Mouse (Mus musculus): ENCODE results near the gene Srrm3.

Srrm3 gene

DNA sequence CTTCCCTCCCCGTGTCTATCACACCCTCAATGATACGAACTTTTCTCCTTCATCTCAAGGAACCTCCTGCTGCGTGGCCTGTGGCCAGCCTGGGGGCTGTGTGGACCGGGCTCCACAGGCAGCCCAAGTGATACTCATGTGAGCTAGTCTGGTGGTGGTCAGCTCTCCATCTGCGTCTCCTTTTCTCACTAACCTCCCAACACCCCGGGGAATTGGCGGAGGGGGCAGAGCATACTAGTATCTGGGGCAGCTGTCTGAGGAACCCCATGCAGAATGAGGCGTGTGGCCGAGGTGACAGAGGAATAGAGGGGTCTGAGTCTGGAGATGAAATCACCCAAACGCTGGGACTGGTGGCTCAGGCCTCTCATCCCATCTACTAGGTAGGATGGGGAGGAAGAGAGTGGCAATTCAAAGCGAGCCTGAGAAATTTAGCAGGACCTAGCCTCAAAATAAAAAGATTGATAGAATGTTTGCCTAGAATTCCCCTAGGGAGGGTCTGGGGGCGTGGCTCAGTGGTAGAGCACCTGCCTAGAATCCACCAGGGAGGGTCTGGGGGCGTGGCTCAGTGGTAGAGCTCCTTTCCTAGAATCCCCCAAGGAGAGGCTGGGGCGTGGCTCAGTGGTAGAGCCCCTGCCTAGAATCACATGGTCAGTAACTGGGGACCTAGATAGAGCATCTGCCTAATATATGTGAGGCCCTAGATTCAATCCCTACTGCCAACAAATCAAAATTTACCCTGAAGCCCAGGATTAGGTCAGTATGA, 63.2 kb downstream of the Srrm3 start:
- DNase-seq (ENCODE audit: low read depth, low spot score), result no peak

DNA sequence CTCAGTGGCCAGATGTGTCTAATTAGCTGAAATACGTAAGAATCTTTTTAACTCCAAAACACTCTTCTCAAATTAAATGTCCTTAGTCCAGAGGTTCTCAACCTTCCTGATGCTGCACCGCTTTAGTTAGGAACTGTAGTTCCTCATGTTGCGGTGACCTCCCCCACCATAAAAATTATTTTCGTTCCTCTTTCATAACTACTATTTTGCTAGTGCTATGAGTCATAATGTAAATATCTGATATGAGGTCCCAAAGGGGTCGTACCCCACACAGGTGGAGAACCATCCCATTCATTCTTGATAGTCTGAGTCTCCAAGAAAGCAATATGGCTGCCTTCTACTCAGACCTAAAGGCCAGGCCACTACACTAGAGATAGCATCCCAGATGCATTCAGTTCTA, 63.8 kb downstream of the Srrm3 start:
- DNase-seq (ENCODE audit: low read depth, low spot score), result no peak

DNA sequence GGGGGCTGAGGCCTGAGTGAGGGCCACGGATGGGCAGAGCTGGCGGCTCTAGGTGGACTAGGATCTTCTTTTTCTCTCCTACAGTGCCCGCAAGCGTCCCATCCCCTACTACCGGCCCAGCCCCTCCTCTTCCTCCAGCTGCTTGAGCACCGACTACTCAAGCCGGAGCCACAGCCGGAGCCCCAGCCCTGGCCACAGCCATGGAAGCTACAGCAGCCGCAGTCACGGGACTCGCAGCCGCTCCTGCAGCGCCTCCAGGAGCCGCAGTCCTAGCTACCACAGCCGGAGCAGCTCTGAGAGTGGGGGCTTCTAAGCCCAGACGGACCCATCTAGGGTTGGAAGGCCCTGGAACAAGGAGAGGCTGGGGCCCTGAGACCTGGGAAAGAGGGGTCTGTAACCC, 66.3 kb downstream of the Srrm3 start:
- no peak for DNase-seq (ENCODE audit: low read depth, low spot score)

DNA sequence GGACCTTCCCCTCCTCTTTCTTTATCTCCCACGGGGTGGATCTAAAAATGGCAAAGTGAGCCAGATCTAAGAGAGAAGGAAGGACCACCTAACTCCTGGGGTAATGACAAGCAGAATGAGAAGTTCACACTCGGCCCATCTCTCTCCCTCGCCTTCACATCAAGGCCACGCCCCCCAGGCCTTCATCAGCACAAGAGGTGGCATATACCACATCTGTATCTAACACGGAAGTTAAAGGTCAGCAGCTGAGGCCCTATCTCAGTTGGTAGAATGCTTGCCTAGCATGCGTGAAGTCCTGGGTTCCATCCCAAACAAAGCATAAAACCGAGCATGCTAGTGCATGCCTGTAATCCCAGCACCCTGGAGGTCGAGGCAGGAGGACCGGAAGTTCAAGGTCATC, 67.1 kb downstream of the Srrm3 start:
- no peak for DNase-seq (ENCODE audit: low read depth, low spot score)

DNA sequence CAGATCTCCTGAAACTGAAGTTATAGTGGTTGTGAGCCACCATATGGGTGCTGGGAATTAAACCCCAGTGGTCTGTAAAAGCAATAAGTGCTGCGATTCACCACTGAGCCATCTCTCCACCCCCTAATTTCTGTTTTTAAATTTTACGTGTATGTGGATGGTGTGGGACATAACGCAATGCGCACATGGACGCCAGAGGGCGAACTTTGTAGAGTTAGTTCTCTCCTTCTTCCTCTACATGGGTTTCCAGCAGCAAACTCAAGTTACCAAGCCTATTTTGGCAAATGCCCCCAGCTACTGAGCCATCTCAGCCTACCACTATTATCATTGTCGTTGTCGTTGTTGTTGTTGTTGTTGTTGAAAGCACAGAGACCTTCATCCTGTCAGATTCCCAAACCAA, 70.5 kb downstream of the Srrm3 start:
- DNase-seq (ENCODE audit: low read depth, low spot score), result peak; percentile 73

DNA sequence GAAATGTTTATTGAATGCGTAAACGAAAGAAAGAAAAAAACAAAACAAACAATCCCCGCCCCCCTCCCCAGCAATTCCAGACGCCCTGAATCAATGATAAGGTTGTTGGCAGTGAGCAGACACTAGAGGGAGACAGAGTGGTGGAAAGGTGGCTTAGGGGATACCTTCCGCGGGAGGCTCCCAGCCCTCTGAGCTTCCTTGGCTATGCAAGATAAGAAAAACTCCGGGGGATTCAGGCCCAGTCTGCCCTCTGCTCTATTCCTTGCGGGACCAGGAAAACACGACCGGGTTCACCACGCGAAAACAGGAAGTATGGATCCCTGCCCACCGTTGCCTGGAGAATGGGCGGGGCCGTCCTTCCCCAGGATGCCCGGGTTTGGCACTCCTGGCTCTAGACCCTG, 71.1 kb downstream of the Srrm3 start:
- DNase-seq (ENCODE audit: low read depth, low spot score), result peak; percentile 86

DNA sequence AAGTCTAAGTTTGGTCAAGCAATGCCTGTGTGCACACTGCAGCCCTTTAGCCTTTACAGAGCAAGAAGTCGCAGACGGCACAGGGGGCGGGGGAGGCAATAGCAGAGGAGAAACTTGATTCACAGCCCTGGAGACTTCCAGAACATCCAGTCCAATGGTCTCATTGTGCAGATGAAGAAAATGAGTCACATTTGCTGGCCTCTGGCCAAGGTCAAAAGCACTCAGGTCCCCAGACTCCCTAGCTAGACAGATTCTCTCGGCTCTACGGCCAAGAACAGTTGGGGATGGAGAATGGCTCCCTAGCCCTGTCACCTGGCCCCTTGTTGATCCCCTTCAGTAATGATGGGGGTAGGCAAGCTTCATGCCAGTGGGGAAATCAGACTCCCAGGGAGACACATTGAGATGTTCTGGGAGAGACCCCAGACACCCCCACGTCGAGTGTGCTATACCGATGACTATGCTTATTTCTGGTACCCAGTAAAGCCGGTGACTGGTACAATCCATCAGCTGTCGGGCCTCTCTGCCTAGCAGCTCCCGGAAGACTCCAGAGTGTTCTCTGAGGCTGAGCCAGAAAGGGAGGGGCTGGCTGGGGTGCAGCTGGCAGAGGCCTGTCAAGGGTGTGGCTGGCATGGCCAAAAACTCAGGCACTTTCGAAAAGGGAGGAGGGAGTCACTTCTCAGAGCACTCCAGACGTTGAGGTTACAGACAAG, 72.9 kb downstream of the Srrm3 start:
- DNase-seq (ENCODE audit: low read depth, low spot score), result no peak

DNA sequence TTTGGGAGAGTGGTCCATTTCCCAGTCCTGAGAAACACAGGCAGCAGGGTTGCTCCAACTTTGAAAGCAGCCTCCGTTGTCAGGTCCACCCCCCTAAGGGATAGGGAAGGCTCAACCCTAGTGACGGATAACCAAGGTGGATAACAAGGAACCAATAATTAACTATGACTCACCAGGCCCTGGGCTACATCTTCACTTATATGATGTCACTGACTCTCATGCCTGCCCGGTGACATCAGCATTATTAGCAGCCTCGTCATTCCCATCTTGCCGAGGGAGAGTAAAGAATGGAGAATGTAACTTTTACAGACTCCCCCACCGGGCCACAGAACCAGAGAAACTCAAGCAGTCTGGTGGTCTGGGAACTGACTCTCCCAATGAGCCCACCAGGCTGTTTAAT, 78.0 kb downstream of the Srrm3 start:
- no peak for DNase-seq (ENCODE audit: low read depth, low spot score)

DNA sequence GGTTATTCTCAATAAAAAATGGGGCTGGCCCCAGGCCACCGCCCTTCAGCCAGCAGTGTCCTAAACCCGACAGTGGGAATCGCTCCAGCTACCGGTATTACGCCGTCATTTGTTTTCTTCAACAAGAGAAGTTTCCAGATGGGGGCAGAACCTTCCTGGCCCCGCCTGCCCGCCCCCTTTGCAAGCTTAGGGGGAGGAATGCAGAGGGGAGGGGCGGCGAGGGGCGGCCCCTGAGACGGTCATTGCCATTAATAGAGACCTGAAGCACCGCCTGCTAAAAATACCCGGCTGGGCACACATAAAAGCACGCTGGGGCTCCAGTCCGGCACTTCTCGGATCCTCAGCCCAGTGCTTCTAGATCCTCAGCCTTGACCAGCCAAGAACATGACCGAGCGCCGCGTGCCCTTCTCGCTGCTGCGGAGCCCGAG, 81.0 kb downstream of the Srrm3 start, which contains the start of gene Hspb1:
Gene Hspb1, plus strand, starts transcription at position 245 of the 428 bp plus-strand sequence.
- peak; percentile 93 for DNase-seq (ENCODE audit: low read depth, low spot score)

DNA sequence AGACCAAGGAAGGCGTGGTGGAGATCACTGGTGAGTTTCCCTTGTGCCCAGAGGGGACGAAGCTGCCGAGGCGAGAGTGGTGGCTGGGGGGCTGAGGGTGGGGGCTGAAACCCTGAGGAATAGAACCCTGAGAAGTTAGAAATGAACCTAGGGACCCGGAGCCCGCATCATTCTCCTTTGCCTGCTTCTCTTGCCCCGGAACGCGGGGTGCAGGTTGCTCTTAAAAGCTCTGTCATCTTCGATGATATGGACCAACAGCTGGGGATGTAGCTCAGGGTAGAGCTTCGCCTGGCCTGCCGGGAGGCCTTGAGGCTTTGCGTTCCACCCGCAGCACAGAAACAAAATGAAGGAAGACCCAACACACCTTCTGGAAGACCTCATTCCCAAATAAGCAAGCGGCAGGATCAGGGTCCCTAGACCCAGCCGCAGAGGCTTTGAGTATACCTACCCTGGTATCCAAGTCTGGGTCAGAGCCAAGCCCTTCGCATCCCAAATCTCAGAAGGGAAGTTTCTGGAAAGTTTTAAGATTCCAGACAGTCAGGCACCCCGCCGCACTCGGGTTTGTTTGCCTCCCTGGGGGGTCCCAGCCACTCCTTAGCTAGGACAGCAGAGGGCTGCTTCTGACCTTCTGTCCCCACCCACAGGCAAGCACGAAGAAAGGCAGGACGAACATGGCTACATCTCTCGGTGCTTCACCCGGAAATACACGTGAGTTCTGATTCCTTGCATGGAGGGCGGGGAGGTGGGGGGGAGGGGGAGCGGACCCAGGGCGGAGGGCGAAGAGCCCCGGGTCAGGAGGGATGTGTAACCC, 81.9 kb downstream of the Srrm3 start:
- DNase-seq (ENCODE audit: low read depth, low spot score), result peak; percentile 94

DNA sequence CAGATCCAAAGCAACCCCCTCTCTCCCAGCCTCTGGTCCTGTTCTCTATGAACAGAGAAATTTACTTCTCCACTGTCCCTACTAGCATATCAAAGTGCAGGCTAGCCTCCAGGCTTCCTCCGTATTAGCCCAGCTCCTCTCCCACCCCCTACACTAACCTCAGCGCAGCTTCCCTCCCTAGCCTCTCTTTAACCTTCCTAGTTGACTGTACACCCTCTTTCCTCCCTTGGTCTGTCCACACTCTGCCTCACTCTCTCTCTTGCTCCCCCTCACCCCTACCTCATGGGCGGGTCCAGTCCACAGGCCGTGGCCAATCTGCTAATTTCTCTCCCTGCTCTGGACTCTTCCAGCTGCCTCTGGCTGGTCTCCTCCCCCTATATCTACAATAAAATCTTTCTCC, 83.6 kb downstream of the Srrm3 start:
- peak; percentile 60 for DNase-seq (ENCODE audit: low read depth, low spot score)

DNA sequence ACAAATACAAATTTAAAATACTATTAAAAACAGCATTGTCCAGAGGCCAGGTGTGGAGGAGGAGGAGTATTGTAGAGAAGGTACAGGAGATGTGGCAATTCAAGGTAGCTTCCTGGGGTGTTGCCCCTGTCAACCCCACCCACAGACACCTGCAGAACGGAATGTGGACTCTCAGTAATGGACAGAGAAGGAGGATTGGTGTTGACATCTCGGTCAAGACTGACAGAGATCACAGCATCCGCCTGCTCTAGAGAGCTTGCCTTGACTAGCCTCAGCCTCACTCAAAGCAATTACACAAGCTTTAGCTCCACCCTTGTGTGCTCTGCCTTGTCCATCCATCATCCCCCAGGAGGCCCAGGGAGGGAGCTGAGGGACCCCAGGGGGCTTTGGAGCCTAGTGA, 84.2 kb downstream of the Srrm3 start:
- DNase-seq (ENCODE audit: low read depth, low spot score), result peak; percentile 57

DNA sequence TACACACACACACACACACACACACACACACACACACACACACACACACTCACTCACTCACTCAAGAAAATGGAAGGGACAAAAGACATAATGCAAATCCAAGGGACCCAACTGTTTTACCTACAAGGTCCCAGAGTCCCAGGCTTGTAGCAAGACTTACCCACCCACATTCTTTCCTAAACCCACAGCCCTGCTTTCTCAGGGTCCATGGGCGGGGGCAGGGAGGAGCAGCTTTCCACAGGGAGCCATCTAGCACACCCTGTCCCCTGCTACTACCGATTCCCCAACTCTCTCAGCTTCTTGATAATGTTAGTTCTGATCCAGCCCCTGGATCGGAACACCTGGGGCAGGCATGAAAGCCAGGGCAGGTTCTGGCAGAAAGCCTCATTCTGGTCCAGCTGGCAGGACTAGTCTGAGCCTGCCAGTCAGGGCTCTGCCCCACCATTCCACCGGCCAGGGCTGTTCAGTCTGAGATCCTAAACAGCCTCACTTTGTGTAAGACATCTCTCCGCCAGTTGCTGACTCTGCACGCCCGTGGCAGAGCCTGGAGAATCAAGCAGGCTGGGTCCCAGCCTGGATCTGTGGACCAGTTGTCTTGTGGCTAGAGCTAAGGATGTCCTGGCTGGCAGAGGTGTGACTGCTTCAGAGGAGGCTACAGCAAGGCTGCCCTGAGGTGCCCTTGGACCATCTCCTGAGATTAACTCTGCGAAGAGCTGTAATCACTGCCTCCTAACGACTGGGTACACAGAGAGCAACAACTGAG, 86.1 kb downstream of the Srrm3 start:
- no peak for DNase-seq (ENCODE audit: low read depth, low spot score)

DNA sequence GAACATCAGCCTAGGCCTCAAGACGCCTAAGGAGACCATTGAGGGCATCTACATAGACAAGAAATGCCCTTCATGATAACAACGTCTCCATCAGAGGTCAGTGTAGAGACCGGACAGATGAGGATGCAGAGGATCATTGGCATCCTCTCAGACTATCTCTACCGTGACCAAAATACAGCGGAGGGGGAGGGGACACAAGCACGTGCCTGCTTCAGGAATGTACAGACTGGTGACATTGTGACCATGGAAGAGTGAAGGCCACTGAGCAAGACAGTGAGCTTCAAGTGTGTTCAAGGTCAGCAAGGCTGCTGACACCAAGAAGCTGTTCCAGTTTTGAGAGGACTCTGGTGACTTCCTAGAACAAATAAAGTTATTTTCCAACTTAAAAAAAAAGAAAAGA, 88.3 kb downstream of the Srrm3 start:
- DNase-seq (ENCODE audit: low read depth, low spot score), result no peak

DNA sequence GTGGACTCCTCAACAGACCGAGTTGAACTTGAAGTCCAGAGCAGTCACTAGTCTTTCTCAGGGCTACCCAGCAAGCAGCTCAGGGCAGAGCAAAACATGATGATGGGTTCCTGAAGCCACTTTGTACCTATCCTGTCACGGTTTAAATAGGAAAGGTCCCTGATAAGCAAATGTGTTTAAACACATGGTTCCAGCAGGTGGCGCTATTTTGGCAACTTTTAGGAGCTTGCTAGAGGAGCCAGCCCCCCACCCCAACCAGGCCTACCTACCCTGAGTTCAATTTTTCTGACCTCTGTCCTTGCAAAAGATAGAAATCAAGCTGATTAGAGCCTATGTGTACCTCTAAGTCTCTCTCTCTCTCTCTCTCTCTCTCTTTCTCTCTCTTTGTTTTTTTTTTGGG, 91.3 kb downstream of the Srrm3 start:
- DNase-seq (ENCODE audit: low read depth, low spot score), result peak; percentile 91

DNA sequence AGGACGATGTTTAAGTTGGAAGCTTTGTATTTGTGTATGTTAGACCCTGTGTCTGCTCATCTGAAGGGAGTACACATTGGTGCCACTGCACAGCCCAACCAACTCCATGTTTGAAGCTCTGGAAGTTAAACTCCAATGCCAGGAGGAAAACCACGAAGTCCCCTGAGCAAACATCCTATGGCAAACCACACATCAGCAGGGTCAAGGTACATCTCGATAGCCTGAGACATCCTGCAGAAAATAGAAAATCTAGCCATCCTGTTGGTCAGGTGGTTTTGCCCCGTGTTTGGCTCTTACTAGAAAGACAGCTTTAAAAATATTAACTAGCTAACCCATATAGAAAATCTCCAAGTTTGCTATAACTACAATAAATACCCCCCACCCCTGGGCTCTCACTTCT, 92.3 kb downstream of the Srrm3 start:
- DNase-seq (ENCODE audit: low read depth, low spot score), result no peak

DNA sequence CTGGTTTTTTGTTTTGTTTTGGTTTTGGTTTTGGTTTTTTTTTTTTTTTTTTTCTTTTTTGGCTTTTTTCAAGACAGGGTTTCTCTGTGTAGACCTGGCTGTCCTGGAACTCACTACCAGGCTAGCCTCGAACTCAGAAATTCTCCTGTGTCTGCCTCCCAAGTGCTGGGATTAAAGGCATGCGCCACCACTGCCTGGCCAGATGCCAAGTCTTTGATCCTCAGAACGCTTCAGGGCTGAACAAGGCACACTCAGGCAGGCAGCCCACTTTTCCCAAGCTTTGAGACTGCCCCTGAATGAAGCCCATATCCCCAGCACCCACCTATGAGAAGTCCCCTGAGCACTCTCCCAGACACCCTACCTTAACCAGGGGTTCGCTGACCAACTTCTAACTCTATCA, 93.1 kb downstream of the Srrm3 start:
- no peak for DNase-seq (ENCODE audit: low read depth, low spot score)

DNA sequence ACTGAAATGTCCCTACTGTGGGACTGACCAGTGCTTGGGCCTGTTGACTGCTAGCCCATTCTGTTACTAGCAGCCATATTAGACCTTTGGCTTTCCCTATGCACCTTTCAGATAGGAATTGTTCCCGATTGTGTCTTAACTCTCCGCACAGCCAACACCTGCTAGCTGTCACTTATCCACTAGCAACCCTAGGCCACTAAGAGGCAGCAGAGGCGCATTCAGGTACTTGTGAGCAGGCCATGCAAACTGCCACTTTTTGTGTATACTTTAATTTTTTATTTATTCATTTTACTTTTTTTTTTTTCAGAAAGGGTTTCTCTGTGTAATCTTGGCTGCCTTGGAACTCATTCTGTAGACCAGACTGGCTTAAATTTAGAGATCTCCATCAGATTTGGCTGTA, 94.0 kb downstream of the Srrm3 start:
- DNase-seq (ENCODE audit: low read depth, low spot score), result no peak

DNA sequence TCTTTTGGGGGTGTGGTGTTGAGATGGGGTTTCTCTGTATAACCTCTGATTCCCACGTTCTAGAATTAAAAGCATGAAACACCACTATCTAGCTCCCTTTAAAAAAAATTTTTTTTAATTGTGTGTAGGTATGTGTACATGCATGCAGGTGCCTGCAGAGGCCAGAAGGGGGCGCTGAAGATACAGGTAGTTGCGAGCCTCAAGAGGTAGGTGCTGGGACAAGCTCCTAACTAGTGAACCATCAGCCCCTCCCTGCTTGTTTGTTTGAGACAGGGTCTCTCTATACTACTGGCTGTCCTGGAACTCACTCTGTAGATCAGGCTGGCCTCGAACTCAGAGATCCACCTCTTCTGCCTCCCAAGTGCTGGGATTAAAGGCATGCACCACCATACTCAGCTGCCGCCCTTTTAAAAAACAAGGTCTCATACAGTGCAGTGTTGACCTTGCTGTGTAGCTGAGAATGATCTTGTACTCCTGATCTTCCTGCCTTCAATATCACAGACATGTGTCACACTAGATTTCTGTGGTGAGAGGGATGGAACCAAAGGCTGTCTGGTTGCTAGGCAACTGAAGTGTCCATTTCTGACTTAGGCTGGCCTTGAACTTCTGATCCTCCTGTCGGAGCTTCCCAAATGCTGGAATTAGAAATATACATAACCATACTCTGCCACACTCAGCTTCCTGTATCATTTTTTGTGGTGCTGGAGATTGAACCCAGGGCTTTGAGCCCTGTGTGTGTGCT, 94.8 kb downstream of the Srrm3 start:
- peak; percentile 91 for DNase-seq (ENCODE audit: low read depth, low spot score)

DNA sequence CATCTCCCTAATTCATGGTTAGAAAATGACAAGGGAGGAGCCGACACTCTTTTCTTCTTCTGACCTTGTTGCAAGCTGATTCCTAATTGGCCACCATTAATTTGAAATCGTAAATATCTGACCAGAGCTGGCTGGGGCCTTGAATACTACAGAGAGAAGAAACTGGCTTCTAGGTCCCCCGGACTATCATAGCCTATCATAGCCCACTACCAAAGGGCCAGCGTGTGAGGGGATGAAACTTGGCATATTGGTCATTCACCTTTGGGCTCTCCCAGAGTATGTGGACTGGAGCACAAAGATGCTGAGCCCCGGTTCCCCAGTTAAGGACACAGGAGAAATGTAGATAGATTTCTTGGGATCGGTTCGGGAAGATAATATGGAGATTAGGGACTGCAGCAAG, 96.4 kb downstream of the Srrm3 start:
- DNase-seq (ENCODE audit: low read depth, low spot score), result no peak
